Mouse (Mus musculus) cerebellum, adult 2 months (tissue): ENCODE results near the gene Akr1b10. TPM values are rescaled to one million over a fixed set of nuclear protein-coding genes. Genes with fewer than 3 reads are reported as not detected.

Experiments used
- DNase-seq, 2 experiments: peaks; one replicate each; pipeline ENCODE4 v3.0.0; 2021
- H3K27ac ChIP-seq: fragments of 200-500 bp; 2 replicates; pipeline ENCODE4 v1.5.1; 2012; ENCODE audit warnings: low read length, control low read depth, inconsistent platforms; ENCODE audit not compliant: insufficient read depth
- H3K27me3 ChIP-seq: fragments of 200-500 bp; 2 replicates; pipeline ENCODE4 v1.6.1; 2012; ENCODE audit warnings: inconsistent platforms, mild to moderate bottlenecking, low read length, moderate library complexity; ENCODE audit not compliant: control insufficient read depth, insufficient read depth
- H3K4me1 ChIP-seq: fragments of 200-500 bp; 2 replicates; pipeline ENCODE4 v1.6.1; 2011; ENCODE audit warnings: low read length; ENCODE audit not compliant: control insufficient read depth, insufficient read depth
- H3K4me3 ChIP-seq: fragments of 200-500 bp; replicated peaks from 2 replicates; pipeline ENCODE3; 2011; ENCODE audit warnings: mild to moderate bottlenecking, low read depth, low read length, control low read depth; ENCODE audit not compliant: insufficient read depth
- CTCF ChIP-seq: fragments of 200-500 bp; IDR thresholded peaks from 2 replicates; pipeline ENCODE4 v1.5.1; 2011; ENCODE audit warnings: low read depth, mild to moderate bottlenecking, control low read depth, low read length, moderate library complexity, borderline replicate concordance; ENCODE audit not compliant: insufficient read depth
- POLR2A ChIP-seq: fragments of 200-500 bp; IDR thresholded peaks from 2 replicates; pipeline ENCODE4 v1.6.1; 2011; ENCODE audit warnings: low read length, control low read depth, borderline replicate concordance; ENCODE audit not compliant: insufficient read depth
- WGBS: fragments of 180-500 bp; shearing (Covaris S2); methylation state at CpG from one replicate; pipeline ENCODE4 v1.1.7; 2018; 5-methylcytosine and 5-hydroxymethylcytosine counted together
- polyA plus RNA-seq: library from polyadenylated mRNA; depleted of rRNA; stranded (reverse); fragments of >200 nt; gene quantifications from 2 replicates; pipeline ENCODE4 v1.2.3, GENCODE M21; 2012

The Akr1b10 gene
- polyA plus RNA-seq, 1 experiment = 45.4 TPM

DNA sequence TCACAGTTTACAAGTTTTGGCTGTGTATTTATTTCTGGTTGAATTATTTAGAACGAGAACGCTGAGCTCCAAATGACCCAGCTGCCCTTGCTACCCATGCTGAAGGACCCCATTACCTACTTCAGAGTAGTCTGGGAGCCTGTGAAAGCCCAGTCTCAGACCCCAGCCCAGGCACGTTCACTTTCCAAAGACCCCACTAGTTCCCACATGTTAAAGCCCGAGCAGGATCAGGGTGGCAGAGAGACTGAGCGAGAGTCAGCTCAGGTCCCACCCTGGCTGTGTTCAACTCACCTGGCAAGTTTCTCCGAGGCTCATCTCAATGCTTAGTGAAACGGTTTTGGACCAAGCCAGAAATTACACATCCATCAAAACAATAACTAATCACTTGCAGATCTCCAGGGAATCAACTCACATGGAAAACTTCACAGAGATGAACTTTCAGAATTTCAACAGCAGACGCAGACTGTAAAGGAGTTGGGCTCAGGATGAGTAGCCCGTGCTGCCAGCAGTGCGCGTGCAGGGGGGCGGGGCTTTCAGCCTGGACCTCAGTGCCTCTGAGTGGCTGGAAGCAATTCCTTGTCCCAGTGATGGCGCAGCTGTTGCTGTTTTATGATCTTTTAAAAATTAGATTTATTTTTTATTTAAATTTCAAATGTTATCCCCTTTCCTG is 818 bp downstream of the Akr1b10 start:
- no peak overlapping the region for H3K27ac ChIP-seq
- 7% methylated on average over 13 of the region's 13 CpGs for WGBS
- peak; percentile 23 to 34 for DNase-seq
- no peaks in the 10 kb centered on the region for H3K27me3 ChIP-seq
- no peak overlapping the region for H3K4me3 ChIP-seq
- H3K4me1 ChIP-seq = no peaks in the 10 kb centered on the region
- TF ChIP-seq POLR2A = no peak
- TF ChIP-seq CTCF = no peak

DNA sequence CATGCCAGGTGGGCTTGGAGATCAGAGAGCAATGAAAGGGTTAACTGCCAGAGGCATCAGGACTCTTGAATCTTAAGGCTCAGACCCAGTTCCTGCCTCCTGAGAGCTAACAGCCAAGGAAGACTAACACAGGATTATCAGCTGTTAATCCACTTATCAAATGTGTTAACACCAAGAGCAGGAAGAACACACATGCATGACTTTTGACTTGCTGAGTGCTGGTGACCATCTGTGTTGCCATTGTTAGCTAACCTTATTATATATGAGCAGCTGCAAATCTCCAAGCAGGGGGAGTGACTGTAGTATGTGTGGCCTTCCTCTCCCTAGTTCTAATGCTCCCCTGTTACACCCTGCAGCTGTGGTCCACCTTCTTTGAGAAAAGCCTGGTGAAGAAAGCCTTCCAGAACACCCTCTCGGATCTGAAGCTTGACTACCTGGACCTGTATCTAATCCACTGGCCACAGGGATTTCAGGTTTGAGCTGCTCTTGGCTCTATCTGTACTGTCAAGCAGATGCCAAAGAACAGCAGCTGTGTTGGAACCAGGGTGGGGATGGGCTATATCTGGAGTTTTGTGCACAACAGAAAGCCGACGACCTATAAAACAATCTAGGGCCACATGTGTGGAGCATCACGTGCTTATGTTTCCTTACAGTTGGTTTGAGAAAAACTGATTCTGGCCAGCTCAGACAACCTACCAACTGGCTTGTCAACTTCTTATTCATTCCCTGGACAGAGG is 4.6 kb downstream of the Akr1b10 start:
- no peak overlapping the region for H3K4me3 ChIP-seq
- WGBS = 46% methylated on average over 4 of the region's 4 CpGs
- TF ChIP-seq CTCF = no peak
- TF ChIP-seq POLR2A = no peak
- DNase-seq = no peak
- no peak overlapping the region for H3K27ac ChIP-seq
- H3K27me3 ChIP-seq = no peaks in the 10 kb centered on the region
- no peaks in the 10 kb centered on the region for H3K4me1 ChIP-seq

GRCm38 (mm10) chr6:34395897-34396296 is 11.9 kb downstream of the Akr1b10 start:
- no peak overlapping the region for H3K27ac ChIP-seq
- no peak overlapping the region for H3K4me3 ChIP-seq
- no peak for DNase-seq
- no peaks in the 10 kb centered on the region for H3K4me1 ChIP-seq
- no peaks in the 10 kb centered on the region for H3K27me3 ChIP-seq
- TF ChIP-seq CTCF (no peak), POLR2A (no peak)
- 74% methylated on average over 5 of the region's 5 CpGs for WGBS

GRCm38 (mm10) chr6:34398431-34398830 is 14.4 kb downstream of the Akr1b10 start:
- TF ChIP-seq CTCF = no peak
- TF ChIP-seq POLR2A = no peak

GRCm38 (mm10) chr6:34399606-34400220 is 15.7 kb downstream of the Akr1b10 start:
- H3K4me1 ChIP-seq = no peaks in the 10 kb centered on the region
- H3K27ac ChIP-seq = no peak overlapping the region
- WGBS = 91% methylated on average over 13 of the region's 13 CpGs
- TF ChIP-seq POLR2A (no peak), CTCF (no peak)
- no peaks in the 10 kb centered on the region for H3K27me3 ChIP-seq
- no peak for DNase-seq
- H3K4me3 ChIP-seq = no peak overlapping the region

More at GRCm38 (mm10) chr6:34398431-34398830, 14.4 kb downstream of the Akr1b10 start:
- WGBS = 92% methylated on average over 6 of the region's 6 CpGs
- Histone ChIP-seq H3K4me3 (no peak overlapping the region), H3K27me3 (no peaks in the 10 kb centered on the region), H3K4me1 (no peaks in the 10 kb centered on the region), H3K27ac (no peak overlapping the region)
- DNase-seq = no peak

DNA sequence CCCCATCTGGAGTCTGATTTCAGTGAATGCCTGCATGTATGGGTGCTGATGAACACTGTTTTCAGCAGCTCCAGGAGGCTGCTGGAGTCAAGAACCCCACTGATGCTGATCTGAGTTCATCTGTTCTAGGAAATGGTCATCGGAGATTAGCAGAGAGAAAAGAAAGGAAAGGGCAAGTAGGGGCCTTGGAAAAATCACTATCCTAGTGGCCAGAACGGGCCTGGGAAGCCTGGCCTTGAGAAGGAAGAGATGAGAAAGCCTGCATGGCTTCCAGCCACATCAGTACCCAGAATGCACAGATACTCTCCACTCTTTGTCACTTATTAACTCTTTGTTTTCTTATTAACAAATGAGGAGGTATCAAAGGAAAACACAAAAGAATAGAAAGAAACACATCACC is 16.7 kb downstream of the Akr1b10 start:
- WGBS = 76% methylated on average over 2 of the region's 2 CpGs
- Histone ChIP-seq H3K4me1 (no peaks in the 10 kb centered on the region), H3K4me3 (no peak overlapping the region), H3K27ac (no peak overlapping the region), H3K27me3 (no peaks in the 10 kb centered on the region)
- DNase-seq = no peak
- no peak for TF ChIP-seq CTCF
- no peak for TF ChIP-seq POLR2A

DNA sequence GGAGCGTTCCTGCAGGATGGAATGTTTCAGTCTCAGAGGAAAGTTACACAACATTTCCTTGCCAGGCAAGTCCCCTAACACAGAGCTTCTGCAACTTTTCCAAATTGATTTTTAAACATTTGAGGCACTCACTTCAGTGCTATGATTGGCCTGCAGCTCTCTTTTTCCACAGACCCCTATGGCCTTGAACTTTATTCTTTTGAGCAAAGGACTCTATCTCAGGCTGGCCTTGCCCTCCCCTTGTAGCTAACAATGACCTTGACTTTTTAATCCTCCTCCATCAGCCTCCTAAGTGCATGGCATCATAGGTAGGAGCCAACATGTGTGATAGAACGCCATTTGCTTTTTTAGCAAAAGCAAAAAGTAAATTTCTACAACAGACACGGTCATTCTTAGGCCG is 22.7 kb downstream of the Akr1b10 start:
- H3K4me1 ChIP-seq = no peaks in the 10 kb centered on the region
- DNase-seq = no peak
- no peak overlapping the region for H3K4me3 ChIP-seq
- no peak overlapping the region for H3K27ac ChIP-seq
- 94% methylated on average over 4 of the region's 4 CpGs for WGBS
- TF ChIP-seq CTCF (no peak), POLR2A (no peak)
- no peaks in the 10 kb centered on the region for H3K27me3 ChIP-seq
